Mouse (Mus musculus): Measurements from ENCODE around the gene Tmem131l.

Tmem131l gene

DNA sequence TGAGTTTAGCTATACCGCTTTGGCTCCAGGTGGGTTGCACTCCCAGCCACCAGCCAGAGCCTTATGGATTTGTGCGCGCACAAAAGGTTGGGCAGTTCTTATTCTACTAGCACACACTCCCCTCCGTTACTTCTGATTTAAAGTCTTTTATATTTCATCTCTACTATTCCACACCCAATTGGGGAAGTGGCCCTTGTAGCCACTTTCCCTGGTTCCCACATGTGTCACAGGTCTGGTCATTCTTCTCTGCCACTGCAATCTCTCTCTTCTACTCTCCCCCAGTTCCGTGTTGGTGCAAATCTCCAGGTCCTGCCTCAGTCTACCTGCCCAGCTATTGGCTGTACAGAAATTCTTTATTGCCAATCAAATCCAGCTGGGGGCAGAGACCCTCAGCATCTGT is 184.3 kb downstream of the Tmem131l start:
- no peak for DNase-seq

DNA sequence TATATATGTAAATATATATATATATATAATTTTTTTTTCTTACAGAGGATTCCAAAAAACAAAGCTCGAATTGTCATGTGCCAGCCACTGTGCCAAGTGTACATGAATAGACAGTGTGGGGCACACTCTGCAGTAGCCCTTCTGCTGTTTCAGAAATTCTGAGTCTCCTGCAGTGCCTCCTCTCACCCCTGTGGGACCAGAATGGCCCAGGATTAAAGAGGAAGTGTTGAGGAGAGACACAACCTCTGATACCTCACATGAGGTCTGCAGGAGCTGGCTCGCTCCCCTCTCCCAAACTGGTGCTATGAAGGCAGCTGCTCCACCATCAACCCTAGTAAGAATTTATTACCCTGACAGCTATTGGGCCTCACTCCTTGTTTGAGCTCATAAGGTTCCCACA is 190.6 kb downstream of the Tmem131l start:
- no peak for DNase-seq
